Mouse (Mus musculus) heart, embryonic 11.5 days (tissue): ENCODE measurements around the gene A3galt2. TPM values are rescaled to one million over a fixed set of nuclear protein-coding genes. Genes with fewer than 3 reads are reported as not detected.

Source experiments
- ATAC-seq: fragments of 200-750 bp; cut with Nextera tagmentation; replicated peaks from 2 replicates; pipeline ENCODE4 v1.8.0; 2017; ENCODE audit warnings: moderate library complexity; ENCODE audit not compliant: insufficient number of reproducible peaks, low FRiP score, low TSS enrichment
- H3K27ac ChIP-seq: fragments of 300-500 bp; sonication (generic); 2 replicates; pipeline ENCODE4 v1.5.1; 2014; ENCODE audit warnings: mild to moderate bottlenecking, low read depth, low read length
- H3K27me3 ChIP-seq: fragments of 300-500 bp; sonication (generic); 2 replicates; pipeline ENCODE4 v1.6.1; 2014; ENCODE audit warnings: mild to moderate bottlenecking, low read length, mixed read lengths; ENCODE audit not compliant: control insufficient read depth, insufficient read depth
- H3K36me3 ChIP-seq: fragments of 300-500 bp; sonication (generic); 2 replicates; pipeline ENCODE4 v1.6.1; 2014; ENCODE audit warnings: mild to moderate bottlenecking, low read length, moderate library complexity, mixed read lengths; ENCODE audit not compliant: control insufficient read depth, insufficient read depth
- H3K4me1 ChIP-seq: fragments of 300-500 bp; sonication (generic); 2 replicates; pipeline ENCODE4 v1.6.1; 2014; ENCODE audit warnings: low read length; ENCODE audit not compliant: control insufficient read depth, insufficient read depth
- H3K4me2 ChIP-seq: fragments of 300-500 bp; sonication (generic); 2 replicates; pipeline ENCODE4 v1.6.1; 2014; ENCODE audit warnings: mild to moderate bottlenecking, moderate library complexity
- H3K4me3 ChIP-seq: fragments of 300-500 bp; sonication (generic); 2 replicates; pipeline ENCODE4 v1.5.1; 2014; ENCODE audit warnings: low read depth, low read length
- H3K9ac ChIP-seq: fragments of 300-500 bp; sonication (generic); 2 replicates; pipeline ENCODE4 v1.6.1; 2014; ENCODE audit warnings: mild to moderate bottlenecking, low read depth, low read length, moderate library complexity
- H3K9me3 ChIP-seq: fragments of 300-500 bp; sonication (generic); replicated peaks from 2 replicates; pipeline ENCODE4 v1.6.1; 2016; ENCODE audit warnings: low read length; ENCODE audit not compliant: control insufficient read depth
- WGBS: fragments of 180-500 bp; shearing (Covaris S2); extraction: QIAGEN DNeasy Blood & Tissue Kit; methylation state at CpG from one replicate; pipeline ENCODE4 v1.1.7; 2014; ENCODE audit not compliant: insufficient replicate concordance; 5-methylcytosine and 5-hydroxymethylcytosine counted together
- polyA plus RNA-seq: library from polyadenylated mRNA; unstranded; fragments of >200 nt; fragmentation: Nextera tagmentation; extraction: Ambion mirVana; gene quantifications from 2 replicates; pipeline ENCODE4 v1.2.1, GENCODE M21; 2014

A3galt2 gene
- 0.11 and 0.20 TPM in 2 replicates for polyA plus RNA-seq

GRCm38 (mm10) chr4:128755064-128755463 is at the start of gene A3galt2:
TSS of gene A3galt2 (plus strand) at chr4:128755364.
- Histone ChIP-seq H3K4me1 (no peaks in the 10 kb centered on the region), H3K27me3 (no peaks in the 10 kb centered on the region), H3K4me2 (no peak within 1 kb of the TSS), H3K27ac (no peak within 1 kb of the TSS), H3K36me3 (peaks cover 25% of the 10 kb centered on the region), H3K9ac (no peak within 1 kb of the TSS), H3K4me3 (no peak within 1 kb of the TSS), H3K9me3 (no peaks in the 10 kb centered on the region)
- 69% methylated on average over 3 of the region's 3 CpGs for WGBS
- no peak for ATAC-seq

- Histone ChIP-seq H3K27ac (no peak overlapping the region), H3K4me3 (no peak overlapping the region), H3K36me3 (0 out of 2 replicates have a peak, but pooled peaks cover 2% of the 10 kb centered on the region), H3K9ac (no peak overlapping the region), H3K4me1 (peaks cover 12% of the 10 kb centered on the region), H3K9me3 (no peaks in the 10 kb centered on the region), H3K4me2 (peak overlapping the region; percentile 12), H3K27me3 (peaks cover 32% of the 10 kb centered on the region)
- WGBS, result 4% methylated on average over 9 of the region's 9 CpGs
- ATAC-seq, result peak; percentile 60
Observed at GRCm38 (mm10) chr4:128706626-128707025, 48.5 kb upstream of the A3galt2 start.

DNA sequence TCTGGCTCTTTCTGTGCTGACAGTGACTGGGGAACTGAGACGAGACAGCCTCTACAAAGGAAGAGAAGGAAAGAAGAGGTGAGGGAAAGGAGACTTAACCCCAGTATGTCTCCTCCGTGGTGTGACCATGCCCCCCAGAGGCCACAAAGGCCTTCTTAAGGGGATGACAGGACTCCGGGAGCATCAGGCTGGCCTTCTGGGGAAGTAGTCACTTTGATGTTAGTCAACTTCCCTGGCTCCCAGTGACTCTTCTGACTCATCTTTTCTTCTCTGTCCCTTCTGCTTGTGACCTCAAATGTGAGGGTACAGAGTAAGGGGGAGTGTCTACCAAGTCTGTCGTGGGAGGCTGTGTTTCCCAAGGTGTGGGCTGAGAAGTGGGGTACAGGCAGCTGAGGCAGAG is 47.8 kb upstream of the A3galt2 start:
- 0 out of 2 replicates have a peak, but pooled peaks cover 2% of the 10 kb centered on the region for H3K36me3 ChIP-seq
- H3K27me3 ChIP-seq, result peaks cover 32% of the 10 kb centered on the region
- ATAC-seq, result no peak
- no peak overlapping the region for H3K4me3 ChIP-seq
- H3K9ac ChIP-seq, result no peak overlapping the region
- H3K4me1 ChIP-seq, result peaks cover 20% of the 10 kb centered on the region
- H3K27ac ChIP-seq, result no peak overlapping the region
- 20% methylated on average over 4 of the region's 4 CpGs for WGBS
- H3K9me3 ChIP-seq, result no peaks in the 10 kb centered on the region
- no peak overlapping the region for H3K4me2 ChIP-seq

DNA sequence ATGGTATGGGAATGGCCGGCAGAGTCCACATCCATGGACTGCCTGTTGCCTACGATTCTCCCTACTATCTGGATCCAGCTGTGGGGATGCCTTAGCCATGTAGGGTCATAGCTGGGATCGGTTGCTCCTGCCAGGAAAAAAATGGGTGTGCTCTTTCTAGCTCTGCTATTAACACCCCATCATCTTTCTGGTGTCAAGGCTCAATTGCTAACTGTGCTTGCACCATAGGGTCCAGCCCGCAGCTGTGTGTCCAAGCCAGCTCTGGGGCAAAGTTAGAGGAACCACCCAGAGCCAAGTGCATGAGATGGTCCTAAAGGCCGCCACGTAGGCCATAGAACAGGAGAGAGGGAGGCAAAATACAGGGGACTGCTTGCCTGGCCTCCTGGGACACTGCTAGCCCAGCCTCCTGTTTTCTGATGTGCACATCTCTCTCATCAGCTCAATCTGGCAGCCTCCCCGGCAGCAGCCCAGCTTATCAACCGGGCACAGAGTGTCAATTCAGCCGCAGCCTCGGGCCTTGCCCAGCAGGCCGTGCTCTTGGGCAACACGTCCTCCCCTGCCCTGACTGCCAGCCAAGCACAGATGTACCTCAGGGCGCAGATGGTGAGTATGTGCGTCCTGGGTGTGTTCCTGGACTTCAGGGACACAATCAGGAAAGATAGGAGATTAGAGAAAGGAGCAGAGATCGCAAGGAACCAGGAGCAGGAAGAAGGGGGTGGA is 45.9 kb upstream of the A3galt2 start:
- Histone ChIP-seq H3K4me2 (no peak overlapping the region), H3K27me3 (peaks cover 32% of the 10 kb centered on the region), H3K4me3 (no peak overlapping the region), H3K4me1 (peaks cover 23% of the 10 kb centered on the region), H3K9me3 (no peaks in the 10 kb centered on the region), H3K36me3 (0 out of 2 replicates have a peak, but pooled peaks cover 2% of the 10 kb centered on the region), H3K9ac (no peak overlapping the region), H3K27ac (no peak overlapping the region)
- ATAC-seq, result no peak
- 67% methylated on average over 15 of the region's 15 CpGs for WGBS

DNA sequence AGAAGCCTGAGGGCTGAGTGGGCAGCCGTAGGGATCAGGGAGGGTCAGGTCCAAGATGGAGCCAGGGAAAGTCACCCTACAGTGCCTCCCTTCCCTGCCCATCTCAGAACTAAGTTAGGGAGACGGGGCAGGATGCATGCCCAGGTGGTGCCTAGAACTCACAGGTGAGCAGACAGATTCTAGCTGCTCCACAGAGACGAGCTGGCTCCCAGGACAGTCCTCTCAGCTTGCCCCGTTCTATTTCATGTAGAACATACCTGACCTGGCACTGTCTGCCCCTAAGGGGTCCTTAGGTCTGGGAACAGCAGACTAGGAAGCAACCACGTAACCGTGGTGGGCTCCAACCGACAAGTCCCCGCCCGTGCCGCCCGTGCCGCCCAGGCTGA is 45.4 kb upstream of the A3galt2 start:
- H3K4me3 ChIP-seq, result no peak overlapping the region
- no peak overlapping the region for H3K27ac ChIP-seq
- 80% methylated on average over 12 of the region's 12 CpGs for WGBS

DNA sequence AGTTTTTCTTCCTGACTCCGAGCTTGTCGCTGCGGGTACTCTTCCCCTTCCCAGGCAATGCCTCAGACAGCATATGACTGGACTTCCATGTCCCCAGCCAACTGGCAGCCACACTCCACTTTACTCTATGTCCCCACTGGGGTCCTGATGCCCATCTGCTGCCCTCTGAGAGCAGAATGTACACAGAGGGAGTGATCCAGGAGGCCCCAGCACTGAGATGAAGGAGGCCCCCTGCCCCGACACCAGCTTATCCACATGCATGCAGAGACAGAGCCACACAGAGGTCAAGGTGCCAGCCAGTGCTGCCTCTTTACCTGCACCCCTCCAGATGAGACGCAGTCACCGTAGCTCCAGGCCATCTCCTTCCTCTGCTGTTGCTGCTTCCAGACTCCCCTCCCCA is 44.9 kb upstream of the A3galt2 start:
- peaks cover 27% of the 10 kb centered on the region for H3K4me1 ChIP-seq
- H3K4me3 ChIP-seq, result no peak overlapping the region
- H3K27me3 ChIP-seq, result peaks cover 29% of the 10 kb centered on the region
- no peak overlapping the region for H3K9ac ChIP-seq
- 0 out of 2 replicates have a peak, but pooled peaks cover 2% of the 10 kb centered on the region for H3K36me3 ChIP-seq
- no peak for ATAC-seq
- H3K9me3 ChIP-seq, result no peaks in the 10 kb centered on the region
- H3K4me2 ChIP-seq, result no peak overlapping the region
- no peak overlapping the region for H3K27ac ChIP-seq
- WGBS, result 84% methylated on average over 6 of the region's 6 CpGs

More for the DNA sequence above, 45.4 kb upstream of the A3galt2 start:
- Histone ChIP-seq H3K27me3 (peaks cover 29% of the 10 kb centered on the region), H3K4me1 (peaks cover 23% of the 10 kb centered on the region), H3K9ac (no peak overlapping the region), H3K36me3 (0 out of 2 replicates have a peak, but pooled peaks cover 2% of the 10 kb centered on the region), H3K4me2 (no peak overlapping the region), H3K9me3 (no peaks in the 10 kb centered on the region)
- no peak for ATAC-seq

- no peak for ATAC-seq
- Histone ChIP-seq H3K4me3 (no peak overlapping the region; the same call in 1 of the 2 replicates), H3K4me1 (peaks cover 32% of the 10 kb centered on the region), H3K9ac (no peak overlapping the region), H3K36me3 (0 out of 2 replicates have a peak, but pooled peaks cover 2% of the 10 kb centered on the region), H3K27me3 (peaks cover 29% of the 10 kb centered on the region), H3K27ac (no peak overlapping the region), H3K9me3 (no peaks in the 10 kb centered on the region), H3K4me2 (no peak overlapping the region)
- WGBS, result 67% methylated on average over 9 of the region's 9 CpGs
Observed at GRCm38 (mm10) chr4:128710800-128711199, 44.4 kb upstream of the A3galt2 start.

GRCm38 (mm10) chr4:128711455-128712135 is 43.6 kb upstream of the A3galt2 start:
- H3K9me3 ChIP-seq, result no peaks in the 10 kb centered on the region
- peak; percentile 52 for ATAC-seq
- peak overlapping the region; percentile 41 for H3K4me3 ChIP-seq
- H3K27me3 ChIP-seq, result peaks cover 29% of the 10 kb centered on the region
- no peak overlapping the region for H3K27ac ChIP-seq
- peak overlapping the region; percentile 76 for H3K4me2 ChIP-seq
- 0 out of 2 replicates have a peak, but pooled peaks cover 2% of the 10 kb centered on the region for H3K36me3 ChIP-seq
- 4% methylated on average over 24 of the region's 24 CpGs for WGBS
- H3K9ac ChIP-seq, result peak overlapping the region; percentile 59; the same call in 1 of the 2 replicates
- H3K4me1 ChIP-seq, result peaks cover 34% of the 10 kb centered on the region
